Mouse (Mus musculus): ENCODE data around the gene Adap1.

GRCm38 (mm10) chr5:139311822-139312221, 13.6 kb downstream of the Adap1 start:
- TF ChIP-seq CTCF (conservative IDR thresholded peaks at IDR 0.05; ENCODE audit: insufficient read depth, insufficient read length, low read depth, low read length): no peak
- no peak for TF ChIP-seq POLR2A (IDR thresholded peaks at IDR 0.05; ENCODE audit: low read depth, low read length)
